Mouse (Mus musculus): ENCODE measurements around the gene 4931428F04Rik. TPM values are rescaled to one million over a fixed set of nuclear protein-coding genes. Genes with fewer than 3 reads are reported as not detected.

4931428F04Rik gene
- total RNA-seq, 1 experiment, result 4.2 TPM

GRCm38 (mm10) chr8:105278911-105279334, 10.7 kb downstream of the 4931428F04Rik start:
- in situ Hi-C loops (cut with MboI; ENCODE audit: low sequenced_read_pairs in 2 of 2, unreplicated experiment in 2 of 2), result no loop called here
- H3K9me3 ChIP-seq (ENCODE audit: control insufficient read depth, insufficient read depth, low read depth, low read length), result no peaks in the 10 kb centered on the region
- H3K4me1 ChIP-seq (ENCODE audit: control insufficient read depth in 2 of 2, insufficient read depth in 2 of 2, low read length in 2 of 2, poor library complexity in 1 of 2), result peaks cover 5 to 20% of the 10 kb centered on the region in 2 experiments; a peak in 2 of 4 replicates
- no peak overlapping the region for H3K27ac ChIP-seq (ENCODE audit: insufficient read depth, low read depth, low read length, poor library complexity, severe bottlenecking)
- TF ChIP-seq CHD2 (IDR thresholded peaks at IDR 0.05; ENCODE audit: low read depth, low read length) (no peak), HCFC1 (IDR thresholded peaks at IDR 0.05; ENCODE audit: borderline replicate concordance, insufficient read depth, low read length) (no peak), ZNF384 (IDR thresholded peaks at IDR 0.05; ENCODE audit: low read depth, low read length) (no peak), ZC3H11A (IDR thresholded peaks at IDR 0.05; ENCODE audit: borderline replicate concordance, low read depth, low read length) (no peak), MAFK (IDR thresholded peaks at IDR 0.05; ENCODE audit: insufficient read depth, low read depth, low read length) (no peak)
- H3K4me3 ChIP-seq (ENCODE audit: insufficient read depth in 1 of 2, low read depth in 1 of 2, low read length in 2 of 2, poor library complexity in 1 of 2, severe bottlenecking in 1 of 2), result peak overlapping the region; percentile 23 to 54
- no peak overlapping the region for H3K9ac ChIP-seq (ENCODE audit: insufficient read depth, low read depth, low read length, poor library complexity, severe bottlenecking)
- no peaks in the 10 kb centered on the region; the same call in 1 of the 2 replicates for H3K36me3 ChIP-seq (ENCODE audit: control insufficient read depth, insufficient read depth, low read length, poor library complexity, severe bottlenecking)
- DNase-seq (ENCODE audit: low read depth, low spot score), result no peak

- Histone ChIP-seq H3K36me3 (ENCODE audit: control insufficient read depth, insufficient read depth, low read length, poor library complexity, severe bottlenecking) (no peaks in the 10 kb centered on the region), H3K9ac (ENCODE audit: insufficient read depth, low read depth, low read length, poor library complexity, severe bottlenecking) (peak overlapping the region; percentile 17; the same call in 1 of the 2 replicates), H3K4me3 (ENCODE audit: insufficient read depth in 1 of 2, low read depth in 1 of 2, low read length in 2 of 2, poor library complexity in 1 of 2, severe bottlenecking in 1 of 2) (peak overlapping the region; percentile 27 to 51), H3K9me3 (ENCODE audit: control insufficient read depth, insufficient read depth, low read depth, low read length) (no peaks in the 10 kb centered on the region), H3K27ac (ENCODE audit: insufficient read depth, low read depth, low read length, poor library complexity, severe bottlenecking) (no peak overlapping the region), H3K4me1 (ENCODE audit: control insufficient read depth in 2 of 2, insufficient read depth in 2 of 2, low read length in 2 of 2, poor library complexity in 1 of 2) (peaks cover 5 to 12% of the 10 kb centered on the region in 2 experiments; a peak in 2 of 4 replicates)
- no peak for DNase-seq (ENCODE audit: low read depth, low spot score)
- TF ChIP-seq CHD2 (IDR thresholded peaks at IDR 0.05; ENCODE audit: low read depth, low read length), result no peak
- TF ChIP-seq MAFK (IDR thresholded peaks at IDR 0.05; ENCODE audit: insufficient read depth, low read depth, low read length), result 0 out of 2 replicates have a peak, but pooled peaks have one; percentile 32
- no peak for TF ChIP-seq ZNF384 (IDR thresholded peaks at IDR 0.05; ENCODE audit: low read depth, low read length)
- in situ Hi-C loops (cut with MboI; ENCODE audit: low sequenced_read_pairs in 2 of 2, unreplicated experiment in 2 of 2), result no loop called here
Measured at GRCm38 (mm10) chr8:105276292-105277120, 13.2 kb downstream of the 4931428F04Rik start.

- Histone ChIP-seq H3K36me3 (ENCODE audit: control insufficient read depth, insufficient read depth, low read length, poor library complexity, severe bottlenecking) (no peaks in the 10 kb centered on the region), H3K27ac (ENCODE audit: insufficient read depth, low read depth, low read length, poor library complexity, severe bottlenecking) (no peak within 1 kb of the TSS), H3K4me1 (ENCODE audit: control insufficient read depth in 2 of 2, insufficient read depth in 2 of 2, low read length in 2 of 2, poor library complexity in 1 of 2) (peaks cover 5 to 13% of the 10 kb centered on the region in 2 experiments; a peak in 2 of 4 replicates), H3K9me3 (ENCODE audit: control insufficient read depth, insufficient read depth, low read depth, low read length) (no peaks in the 10 kb centered on the region), H3K9ac (ENCODE audit: insufficient read depth, low read depth, low read length, poor library complexity, severe bottlenecking) (peak within 1 kb of the TSS; percentile 17; the same call in 1 of the 2 replicates), H3K4me3 (ENCODE audit: insufficient read depth in 1 of 2, low read depth in 1 of 2, low read length in 2 of 2, poor library complexity in 1 of 2, severe bottlenecking in 1 of 2) (peak within 1 kb of the TSS; percentile 27 to 51)
- in situ Hi-C loops (cut with MboI; ENCODE audit: low sequenced_read_pairs in 2 of 2, unreplicated experiment in 2 of 2), result no loop called here
- TF ChIP-seq HCFC1 (IDR thresholded peaks at IDR 0.05; ENCODE audit: borderline replicate concordance, insufficient read depth, low read length) (no peak), CHD2 (IDR thresholded peaks at IDR 0.05; ENCODE audit: low read depth, low read length) (no peak), ZNF384 (IDR thresholded peaks at IDR 0.05; ENCODE audit: low read depth, low read length) (no peak), ZC3H11A (IDR thresholded peaks at IDR 0.05; ENCODE audit: borderline replicate concordance, low read depth, low read length) (no peak), MAFK (IDR thresholded peaks at IDR 0.05; ENCODE audit: insufficient read depth, low read depth, low read length) (no peak)
- no peak for DNase-seq (ENCODE audit: low read depth, low spot score)
Measured at GRCm38 (mm10) chr8:105275840-105276239, 13.8 kb downstream of the 4931428F04Rik start, which contains the start of gene Nol3. Gene Nol3 (plus strand): TSS chr8:105276140.

GRCm38 (mm10) chr8:105275387-105275786, 14.3 kb downstream of the 4931428F04Rik start:
- in situ Hi-C loops (cut with MboI; ENCODE audit: low sequenced_read_pairs in 2 of 2, unreplicated experiment in 2 of 2), result no loop called here
- no peak for TF ChIP-seq HCFC1 (IDR thresholded peaks at IDR 0.05; ENCODE audit: borderline replicate concordance, insufficient read depth, low read length)
- no peak for TF ChIP-seq ZC3H11A (IDR thresholded peaks at IDR 0.05; ENCODE audit: borderline replicate concordance, low read depth, low read length)
- no peak for TF ChIP-seq ZNF384 (IDR thresholded peaks at IDR 0.05; ENCODE audit: low read depth, low read length)
- TF ChIP-seq CHD2 (IDR thresholded peaks at IDR 0.05; ENCODE audit: low read depth, low read length), result no peak
- no peak for TF ChIP-seq MAFK (IDR thresholded peaks at IDR 0.05; ENCODE audit: insufficient read depth, low read depth, low read length)
- H3K4me3 ChIP-seq (ENCODE audit: insufficient read depth in 1 of 2, low read depth in 1 of 2, low read length in 2 of 2, poor library complexity in 1 of 2, severe bottlenecking in 1 of 2), result no peak overlapping the region
- no peak for DNase-seq (ENCODE audit: low read depth, low spot score)
- H3K4me1 ChIP-seq (ENCODE audit: control insufficient read depth in 2 of 2, insufficient read depth in 2 of 2, low read length in 2 of 2, poor library complexity in 1 of 2), result peaks cover 5 to 16% of the 10 kb centered on the region in 2 experiments; a peak in 2 of 4 replicates
- H3K9ac ChIP-seq (ENCODE audit: insufficient read depth, low read depth, low read length, poor library complexity, severe bottlenecking), result no peak overlapping the region
- no peak overlapping the region for H3K27ac ChIP-seq (ENCODE audit: insufficient read depth, low read depth, low read length, poor library complexity, severe bottlenecking)
- H3K36me3 ChIP-seq (ENCODE audit: control insufficient read depth, insufficient read depth, low read length, poor library complexity, severe bottlenecking), result no peaks in the 10 kb centered on the region
- no peaks in the 10 kb centered on the region for H3K9me3 ChIP-seq (ENCODE audit: control insufficient read depth, insufficient read depth, low read depth, low read length)
